Mouse (Mus musculus) splenic B cell, adult 2 months (primary cell): ENCODE data around the gene Iglon5.

Experiments
- DNase-seq: peaks from one replicate; pipeline ENCODE4 v3.0.0-alpha.2; 2011; ENCODE audit warnings: low read depth, low spot score
- H3K27me3 ChIP-seq: 2 replicates; pipeline ENCODE4 v1.6.1; 2012; ENCODE audit warnings: mild to moderate bottlenecking, low read length, moderate library complexity, mixed read lengths; ENCODE audit not compliant: control insufficient read depth, poor library complexity, insufficient read depth, severe bottlenecking
- H3K36me3 ChIP-seq: 2 replicates; pipeline ENCODE4 v1.6.1; 2012; ENCODE audit warnings: mild to moderate bottlenecking, low read length, moderate library complexity, mixed read lengths; ENCODE audit not compliant: control insufficient read depth, poor library complexity, insufficient read depth, severe bottlenecking

The Iglon5 gene

DNA sequence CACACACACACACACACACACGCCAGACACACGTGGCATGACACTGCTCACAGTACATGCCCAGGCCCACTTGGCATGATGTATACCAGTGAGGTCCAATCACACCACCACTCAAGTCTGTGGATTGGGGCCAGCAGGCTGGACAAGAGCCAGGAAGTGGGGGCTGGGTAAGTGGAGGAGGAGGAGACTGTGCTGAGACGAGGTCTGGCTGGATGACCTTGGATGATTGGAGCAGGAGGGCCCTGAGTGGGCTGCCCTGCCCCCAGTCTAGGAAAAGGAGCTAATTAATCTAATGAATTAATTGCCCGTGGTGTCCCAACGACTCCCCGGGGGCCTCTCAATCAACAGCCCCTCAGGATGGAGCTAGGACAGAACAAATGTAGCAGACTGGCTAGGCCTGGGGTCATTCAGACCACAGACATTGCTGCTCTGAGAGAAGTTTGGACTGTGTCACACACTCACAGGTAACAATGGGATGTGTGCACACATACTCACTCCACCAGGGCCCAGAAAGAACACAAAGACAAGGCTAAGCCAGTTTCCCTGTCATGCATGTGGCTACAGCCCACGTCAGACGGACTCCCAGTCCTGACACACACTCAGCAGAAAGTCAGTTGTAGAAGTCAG is 7.7 kb downstream of the Iglon5 start:
- Histone ChIP-seq H3K36me3 (no peaks in the 10 kb centered on the region), H3K27me3 (no peaks in the 10 kb centered on the region)
- DNase-seq, result no peak

DNA sequence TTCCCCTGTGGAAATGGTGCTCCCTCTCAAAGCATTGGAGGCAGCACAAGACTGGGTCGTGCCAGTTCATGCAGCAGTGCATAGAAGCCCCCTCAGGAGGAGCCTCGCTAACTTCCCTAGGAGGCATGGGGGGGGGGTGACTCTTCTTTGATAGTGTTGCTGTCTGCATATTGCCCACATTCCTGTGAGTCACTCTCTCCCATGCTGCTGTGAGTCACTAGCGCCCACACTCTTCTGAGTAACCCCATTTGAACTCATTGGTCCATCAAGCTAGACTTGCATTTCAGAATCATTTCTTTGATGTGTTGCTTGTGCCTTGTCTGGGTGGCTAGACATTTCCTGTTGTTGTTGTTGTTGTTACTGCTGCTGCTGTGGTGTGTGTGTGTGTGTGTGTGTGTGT is 8.7 kb downstream of the Iglon5 start:
- DNase-seq, result no peak
- Histone ChIP-seq H3K36me3 (no peaks in the 10 kb centered on the region), H3K27me3 (no peaks in the 10 kb centered on the region)

DNA sequence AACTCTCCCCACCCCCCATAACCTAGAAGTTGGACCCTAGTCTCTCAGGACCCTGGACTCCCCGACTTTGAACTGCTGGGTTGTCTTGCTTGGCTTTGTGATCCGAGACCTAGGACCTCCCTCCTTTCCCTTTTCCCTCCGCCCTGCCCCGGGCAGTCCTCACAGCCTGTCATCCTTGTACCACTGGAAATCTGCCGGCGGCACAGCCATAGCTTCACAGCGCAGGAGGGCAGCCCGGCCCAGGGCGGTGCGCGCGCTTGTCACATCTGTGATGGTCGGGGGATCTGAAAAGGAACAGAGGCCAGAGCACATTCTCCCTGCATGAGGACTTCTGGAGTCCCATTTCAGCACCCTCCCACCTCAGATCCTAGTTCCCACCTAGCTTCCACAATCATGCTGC is 13.5 kb downstream of the Iglon5 start:
- no peaks in the 10 kb centered on the region; the same call in 1 of the 2 replicates for H3K27me3 ChIP-seq
- DNase-seq, result no peak
- H3K36me3 ChIP-seq, result no peaks in the 10 kb centered on the region

DNA sequence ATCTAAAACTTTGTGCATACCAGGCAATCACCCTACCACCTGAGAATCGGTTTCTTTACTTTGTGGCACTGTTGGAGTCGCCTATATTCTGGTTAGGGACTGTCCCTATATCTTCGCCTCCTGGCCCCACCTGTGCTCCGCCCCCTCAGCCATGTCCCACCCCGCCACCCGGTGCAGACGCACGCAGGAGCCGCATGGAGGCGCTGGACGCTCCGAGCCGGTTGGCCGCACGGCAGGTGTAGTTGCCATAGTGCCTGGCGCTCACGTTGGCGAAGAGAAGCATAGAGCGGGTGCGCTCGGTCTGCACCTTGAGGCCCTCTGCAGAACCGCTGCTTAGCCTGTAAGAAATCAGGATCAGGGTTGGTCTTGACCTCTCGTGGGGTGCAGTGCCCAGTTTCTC is 14.2 kb downstream of the Iglon5 start:
- Histone ChIP-seq H3K27me3 (no peaks in the 10 kb centered on the region; the same call in 1 of the 2 replicates), H3K36me3 (no peaks in the 10 kb centered on the region)
- peak; percentile 64 for DNase-seq

DNA sequence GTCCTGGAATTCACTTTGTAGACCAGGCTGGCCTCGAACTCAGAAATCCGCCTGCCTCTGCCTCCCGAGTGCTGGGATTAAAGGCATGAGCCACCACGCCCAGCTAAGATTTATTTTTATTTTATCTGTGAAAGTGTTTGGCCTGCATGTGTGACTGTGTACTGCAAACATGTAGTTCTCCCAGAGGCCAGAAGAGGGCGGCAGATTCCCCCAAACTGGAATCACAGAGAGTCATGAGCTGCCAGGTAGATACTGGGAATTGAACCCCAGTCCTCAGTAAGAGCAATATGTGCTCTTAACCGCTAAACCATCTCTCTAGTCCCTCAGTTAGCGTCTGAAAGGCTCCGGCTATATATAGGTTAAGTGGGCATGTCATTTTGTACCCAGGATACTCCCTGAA is 19.5 kb downstream of the Iglon5 start:
- Histone ChIP-seq H3K36me3 (no peaks in the 10 kb centered on the region), H3K27me3 (no peaks in the 10 kb centered on the region; the same call in 1 of the 2 replicates)
- DNase-seq, result peak; percentile 80

DNA sequence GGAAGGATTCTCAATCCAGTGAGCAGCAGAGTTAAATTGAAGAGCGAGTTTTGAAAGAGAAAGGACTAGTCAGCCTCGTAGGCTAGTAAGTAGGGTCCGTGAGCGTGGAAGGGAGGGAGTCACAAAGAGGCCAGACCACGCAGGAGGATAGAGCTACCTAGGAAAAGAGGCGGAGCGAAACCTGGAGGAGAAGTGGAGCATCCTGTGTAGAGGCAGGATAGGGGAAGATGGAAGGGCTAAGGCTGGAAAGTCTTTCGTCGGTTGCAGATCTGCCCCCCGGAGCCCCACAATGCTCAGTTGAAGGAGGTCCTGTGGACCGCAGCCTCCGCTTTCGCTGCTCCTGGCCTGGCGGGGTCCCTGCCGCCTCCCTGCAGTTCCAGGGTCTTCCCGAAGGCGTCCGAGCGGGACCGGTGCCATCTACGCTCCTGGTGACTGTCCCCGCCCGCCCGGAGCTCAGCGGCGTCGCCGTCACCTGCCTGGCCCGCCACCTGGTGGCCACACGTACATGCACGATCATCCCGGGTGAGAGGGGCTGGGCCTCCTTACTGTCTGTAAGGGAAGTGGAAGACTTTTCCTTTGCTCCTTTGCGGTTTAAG is 23.7 kb downstream of the Iglon5 start:
- H3K36me3 ChIP-seq, result no peaks in the 10 kb centered on the region
- DNase-seq, result peak; percentile 86
- no peaks in the 10 kb centered on the region for H3K27me3 ChIP-seq

DNA sequence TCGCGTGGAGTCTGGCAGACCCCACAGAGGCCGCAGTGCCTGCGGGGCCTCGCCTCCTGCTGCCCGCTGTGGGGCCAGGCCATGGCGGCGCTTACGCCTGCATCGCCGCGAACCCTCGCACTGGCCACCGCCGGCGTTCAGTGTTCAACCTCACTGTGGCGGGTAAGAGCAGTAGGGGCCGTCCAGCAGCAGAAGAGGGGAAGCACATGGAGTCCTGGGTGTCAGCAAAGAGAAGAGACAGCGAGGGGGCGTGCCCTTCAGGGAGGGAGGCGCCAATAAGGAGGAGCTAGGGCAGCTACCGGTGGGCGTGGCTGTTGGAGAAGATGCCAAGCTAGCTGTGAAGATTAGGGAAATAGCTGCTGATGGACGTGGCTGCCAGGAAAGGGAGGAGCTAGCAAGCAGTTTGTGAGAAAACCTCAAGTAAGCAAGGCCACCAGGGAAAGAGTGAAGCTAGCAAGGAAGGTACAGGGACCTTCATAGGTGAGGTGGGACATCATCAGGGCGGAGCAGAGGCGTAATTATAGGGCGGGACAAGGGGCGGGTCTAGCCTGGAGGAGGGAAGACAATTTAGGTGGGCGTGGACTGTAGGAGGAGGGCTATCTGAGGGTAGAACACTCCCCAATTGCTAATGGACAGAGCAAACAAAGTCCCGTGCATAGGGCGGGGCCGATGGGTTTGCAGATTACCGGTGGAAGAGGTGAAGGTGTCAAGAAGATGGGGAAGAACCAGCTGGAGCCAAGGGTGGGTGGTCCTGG is 24.4 kb downstream of the Iglon5 start:
- DNase-seq, result peak; percentile 97
- H3K36me3 ChIP-seq, result no peaks in the 10 kb centered on the region
- H3K27me3 ChIP-seq, result no peaks in the 10 kb centered on the region

DNA sequence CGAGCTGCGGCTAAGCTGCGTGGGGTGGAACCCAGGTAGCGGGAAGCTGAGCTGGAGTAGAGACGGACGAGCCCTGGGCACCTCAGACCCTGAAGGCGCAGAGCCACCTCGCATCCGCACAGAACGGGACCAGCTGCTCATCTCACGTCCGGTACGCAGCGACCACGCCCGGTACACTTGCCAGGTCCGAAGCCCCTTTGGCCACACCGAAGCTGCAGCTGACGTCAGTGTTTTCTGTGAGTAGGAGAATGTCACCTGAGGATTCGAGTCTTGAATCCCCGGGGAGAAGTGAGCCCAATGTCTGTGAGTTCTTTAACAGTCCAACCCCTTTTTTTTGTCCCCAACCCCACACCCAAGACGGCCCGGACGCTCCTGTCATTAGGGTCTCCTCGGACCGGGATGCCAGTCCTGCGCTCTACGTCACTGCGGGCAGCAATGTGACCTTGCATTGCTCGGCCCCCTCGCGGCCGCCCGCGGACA is 25.0 kb downstream of the Iglon5 start:
- DNase-seq, result peak; percentile 72
- H3K27me3 ChIP-seq, result no peaks in the 10 kb centered on the region
- H3K36me3 ChIP-seq, result no peaks in the 10 kb centered on the region

DNA sequence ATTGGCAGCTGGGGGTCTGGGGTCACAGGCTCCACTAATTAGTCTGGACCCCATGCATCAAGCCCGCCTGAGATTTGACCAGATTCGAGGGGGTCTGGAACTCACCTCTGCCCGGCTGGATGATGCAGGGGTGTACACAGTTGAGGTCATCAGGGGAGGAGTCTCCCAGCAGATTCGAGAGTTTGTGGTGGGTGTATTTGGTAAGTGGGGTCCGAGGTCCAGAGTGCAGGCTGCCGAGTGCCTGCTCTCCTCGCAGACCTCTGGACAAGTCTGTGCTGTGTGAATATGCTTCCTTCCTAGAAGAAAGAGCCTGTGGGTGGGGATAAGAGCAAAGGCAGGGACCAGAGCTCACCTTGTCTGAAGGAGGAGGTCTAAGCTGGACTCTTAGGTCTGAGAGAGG is 25.9 kb downstream of the Iglon5 start:
- no peak for DNase-seq
- Histone ChIP-seq H3K27me3 (no peaks in the 10 kb centered on the region), H3K36me3 (no peaks in the 10 kb centered on the region)

DNA sequence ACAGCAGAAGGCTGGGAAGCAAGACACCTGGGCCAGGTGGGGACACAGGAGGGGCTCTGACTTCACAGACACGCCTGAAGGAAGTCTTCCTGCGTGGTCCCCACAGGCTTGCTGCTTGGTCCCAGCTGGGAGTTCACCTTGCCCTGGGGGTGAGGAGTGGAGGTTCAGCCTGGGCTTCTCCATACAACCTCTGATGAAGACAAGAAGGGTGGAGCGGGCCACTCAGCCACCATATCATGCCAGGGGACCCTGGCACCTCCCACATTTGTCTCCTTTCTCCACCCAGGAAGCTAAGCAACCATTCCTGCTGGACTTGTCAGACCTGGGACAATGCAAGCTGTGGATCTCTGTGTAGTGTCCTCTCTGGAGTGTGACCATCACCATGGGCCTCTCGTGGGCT is 27.0 kb downstream of the Iglon5 start, which contains the start of gene Vsig10l:
TSS of gene Vsig10l (plus strand) at position 301 of the 400 bp plus-strand sequence.
- no peaks in the 10 kb centered on the region for H3K27me3 ChIP-seq
- DNase-seq, result no peak
- no peaks in the 10 kb centered on the region for H3K36me3 ChIP-seq

DNA sequence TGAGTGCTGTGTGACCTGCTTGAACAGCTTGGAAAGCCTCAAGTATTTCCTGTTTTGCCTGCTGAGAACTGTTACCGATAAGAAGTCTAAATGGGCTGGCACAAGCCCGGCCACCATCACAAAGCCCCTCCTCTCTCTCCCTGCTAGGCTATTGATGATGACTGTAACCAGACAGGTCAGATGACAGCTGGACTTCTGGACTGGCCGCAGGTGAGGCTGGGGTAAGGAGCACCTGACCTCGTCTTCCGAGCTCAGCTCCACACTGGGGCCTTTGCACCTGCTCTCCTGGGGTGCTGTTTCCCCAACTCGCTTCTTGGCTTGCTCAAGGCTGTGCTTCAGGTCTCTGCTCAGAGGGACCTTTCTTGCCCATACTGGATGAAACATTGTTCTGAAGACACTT is 35.5 kb downstream of the Iglon5 start:
- DNase-seq, result no peak
- no peaks in the 10 kb centered on the region for H3K27me3 ChIP-seq
- H3K36me3 ChIP-seq, result peaks cover 2% of the 10 kb centered on the region

DNA sequence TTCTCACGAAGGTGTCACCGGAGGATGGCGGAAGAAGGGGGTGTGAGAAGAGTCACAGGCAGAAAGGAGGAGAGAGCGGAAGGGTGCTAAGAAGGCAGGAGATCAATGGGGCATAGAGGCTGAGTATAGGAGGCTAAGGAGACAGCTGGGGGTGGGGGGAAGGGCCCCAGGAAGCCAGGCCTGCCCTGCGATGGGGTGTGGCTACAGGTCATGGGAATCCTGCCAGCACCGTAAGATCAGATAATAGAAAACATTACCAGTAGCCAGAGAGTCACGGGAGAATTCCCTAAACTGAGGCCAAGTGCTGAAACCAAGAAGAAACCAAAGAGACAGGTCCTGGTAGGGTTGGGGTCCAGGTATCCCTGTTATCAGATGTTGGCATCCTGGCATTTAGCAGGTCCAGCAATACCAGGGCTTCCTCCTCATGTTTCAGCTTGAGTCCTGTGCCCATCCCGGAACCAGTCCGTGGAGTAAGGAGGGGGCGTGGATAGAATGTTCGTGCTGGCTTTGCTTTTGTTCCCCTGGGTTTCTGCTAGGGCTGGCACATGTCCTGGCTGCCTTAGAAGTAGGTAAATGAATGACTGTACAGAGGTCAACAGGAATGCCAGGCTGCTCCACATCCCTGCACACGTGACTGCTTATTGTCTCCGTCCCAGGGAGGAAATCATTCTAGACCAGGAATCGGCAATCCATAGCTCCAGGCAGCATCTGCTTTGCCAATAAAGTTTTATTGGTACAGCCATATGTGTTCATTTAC is 36.1 kb downstream of the Iglon5 start:
- DNase-seq, result no peak
- no peaks in the 10 kb centered on the region for H3K27me3 ChIP-seq
- H3K36me3 ChIP-seq, result peaks cover 2% of the 10 kb centered on the region

DNA sequence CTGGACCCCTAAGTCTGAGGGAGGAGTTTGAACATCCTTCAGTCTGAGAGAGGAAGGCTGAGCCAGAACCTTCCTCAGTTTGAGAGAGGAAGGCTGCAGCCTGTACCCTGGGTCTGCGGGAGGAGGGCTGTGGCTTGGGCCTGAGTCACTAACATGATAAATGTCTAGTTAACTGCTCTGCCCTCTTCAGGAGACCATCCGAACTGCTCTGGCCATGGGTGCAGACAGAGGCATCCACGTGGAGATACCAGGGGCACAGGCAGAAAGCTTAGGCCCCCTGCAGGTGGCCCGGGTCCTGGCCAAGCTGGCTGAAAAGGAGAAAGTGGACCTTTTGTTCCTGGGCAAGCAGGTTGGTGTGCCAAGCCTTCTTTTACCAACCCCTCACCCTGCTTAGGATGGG is 37.3 kb downstream of the Iglon5 start:
- no peaks in the 10 kb centered on the region for H3K27me3 ChIP-seq
- peak; percentile 77 for DNase-seq
- peaks cover 2% of the 10 kb centered on the region for H3K36me3 ChIP-seq

DNA sequence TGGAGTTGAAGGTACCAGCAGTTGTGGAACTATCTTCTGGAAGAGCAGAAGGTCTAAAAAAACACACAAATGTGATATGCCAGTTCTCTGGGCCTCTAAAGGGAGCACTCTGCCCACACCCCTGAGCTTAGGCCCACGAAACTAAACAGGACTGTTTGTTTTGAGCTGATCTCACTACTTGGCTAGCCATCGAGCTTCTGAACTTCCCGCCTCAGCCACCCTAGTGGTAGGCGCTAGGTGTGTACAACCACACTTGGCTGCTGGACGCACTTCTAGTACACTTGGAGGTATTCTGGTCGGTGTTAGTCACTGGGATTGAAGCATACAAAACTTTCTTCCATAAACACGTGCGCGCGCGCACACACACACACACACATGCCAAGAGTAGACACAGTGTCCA is 38.1 kb downstream of the Iglon5 start:
- H3K36me3 ChIP-seq, result peaks cover 2% of the 10 kb centered on the region
- H3K27me3 ChIP-seq, result no peaks in the 10 kb centered on the region
- no peak for DNase-seq

DNA sequence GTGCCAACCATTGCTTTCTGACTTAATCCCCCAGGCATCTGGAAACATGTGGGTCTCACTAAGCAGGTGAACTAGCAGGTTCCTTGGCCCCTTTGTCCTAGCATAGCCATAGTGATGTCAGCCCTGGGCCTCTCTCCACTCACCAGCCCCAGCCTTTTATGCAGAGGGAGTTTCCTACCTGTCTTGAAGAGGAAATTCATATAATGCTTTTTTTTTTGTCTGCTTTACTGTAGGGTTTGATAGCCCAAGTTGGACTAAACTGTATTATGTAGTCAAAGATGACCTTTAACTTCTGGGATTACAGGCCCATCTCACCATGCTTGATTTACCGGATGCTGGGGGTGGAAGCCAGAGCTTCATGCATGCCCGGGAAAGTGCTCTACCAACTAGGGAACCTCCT is 40.1 kb downstream of the Iglon5 start:
- H3K36me3 ChIP-seq, result peaks cover 2% of the 10 kb centered on the region
- DNase-seq, result no peak

More for the DNA sequence above, 40.1 kb downstream of the Iglon5 start:
- H3K27me3 ChIP-seq, result no peaks in the 10 kb centered on the region
